Comparison of ENCODE assay signal across 14 mouse cellular contexts in genomic region chr6:6463807-6464470, GRCm38 (mm10).
DNase-seq lines count a peak whose midpoint lies in the region; ATAC-seq lines count a peak whose summit lies in the region.
"Had no signal": no experiment of that assay in that cellular context is flagged by ENCODE, and none has a peak within 500 bp of the region (broad histone marks: within the 10 kb centered on the region; RNA-seq: fewer than 3 reads in every experiment).

No protein-coding gene starts in this region.

- H3K9me3 ChIP-seq in kidney, embryonic 15.5 days (replicated peaks) = no peaks in the 10 kb centered on the region
- no peaks in the 10 kb centered on the region for H3K9me3 ChIP-seq in forebrain, embryonic 15.5 days
- no peaks in the 10 kb centered on the region for H3K9me3 ChIP-seq in limb, embryonic 10.5 days (replicated peaks)
- no peaks in the 10 kb centered on the region for H3K9me3 ChIP-seq in neural tube, embryonic 15.5 days (replicated peaks)
- H3K9me3 ChIP-seq: limb, embryonic 15.5 days had no signal

- peaks cover 19% of the 10 kb centered on the region; the same call in 1 of the 2 replicates for H3K4me1 ChIP-seq in kidney, embryonic 15.5 days
- peaks cover 22% of the 10 kb centered on the region for H3K4me1 ChIP-seq in forebrain, embryonic 15.5 days
- H3K4me1 ChIP-seq in limb, embryonic 10.5 days = peaks cover 56% of the 10 kb centered on the region
- H3K4me1 ChIP-seq in neural tube, embryonic 15.5 days = peaks cover 18% of the 10 kb centered on the region

- no peak overlapping the region for H3K4me2 ChIP-seq in kidney, embryonic 15.5 days
- no peak overlapping the region for H3K4me2 ChIP-seq in forebrain, embryonic 15.5 days (replicated peaks)
- H3K4me2 ChIP-seq in neural tube, embryonic 15.5 days = no peak overlapping the region
- H3K4me2 ChIP-seq: limb, embryonic 15.5 days had no signal

- H3K36me3 ChIP-seq in kidney, embryonic 15.5 days = no peaks in the 10 kb centered on the region
- no peaks in the 10 kb centered on the region for H3K36me3 ChIP-seq in forebrain, embryonic 15.5 days
- no peaks in the 10 kb centered on the region for H3K36me3 ChIP-seq in limb, embryonic 10.5 days
- H3K36me3 ChIP-seq in neural tube, embryonic 15.5 days = no peaks in the 10 kb centered on the region
- H3K36me3 ChIP-seq: limb, embryonic 15.5 days had no signal

- no peak for DNase-seq in kidney, postnatal 14 days
- DNase-seq in limb, embryonic 10.5 days (ENCODE audit: low spot score) = peak; percentile 46
- DNase-seq in cerebellum, adult 9-10 months = no peak
- no peak for DNase-seq in layer of hippocampus, adult 11-12 months (ENCODE audit: low spot score)
- no peak for DNase-seq in right cerebral cortex, postnatal 10 days (ENCODE audit: low spot score in 2 of 2)
- DNase-seq: cerebellum, postnatal 10 days; gastrocnemius, postnatal 14 days; right cerebral cortex, adult 18-20 months; thymus, adult 18-20 months had no signal

- no peaks in the 10 kb centered on the region for H3K27me3 ChIP-seq in kidney, embryonic 15.5 days
- H3K27me3 ChIP-seq in forebrain, embryonic 15.5 days = no peaks in the 10 kb centered on the region
- no peaks in the 10 kb centered on the region for H3K27me3 ChIP-seq in limb, embryonic 10.5 days (ENCODE audit: low read depth, poor library complexity, severe bottlenecking)
- H3K27me3 ChIP-seq in neural tube, embryonic 15.5 days (replicated peaks) = no peaks in the 10 kb centered on the region
- H3K27me3 ChIP-seq: limb, embryonic 15.5 days had no signal

- no peak overlapping the region for H3K4me3 ChIP-seq in kidney, embryonic 15.5 days (replicated peaks)
- no peak overlapping the region for H3K4me3 ChIP-seq in forebrain, embryonic 15.5 days
- H3K4me3 ChIP-seq in limb, embryonic 10.5 days = no peak overlapping the region
- no peak overlapping the region for H3K4me3 ChIP-seq in neural tube, embryonic 15.5 days (replicated peaks)
- H3K4me3 ChIP-seq: limb, embryonic 15.5 days had no signal

- 14% methylated on average over 7 of the region's 7 CpGs for WGBS in kidney, embryonic 15.5 days
- WGBS in forebrain, embryonic 15.5 days = 8% methylated on average over 7 of the region's 7 CpGs
- 13% methylated on average over 7 of the region's 7 CpGs for WGBS in limb, embryonic 10.5 days
- WGBS in neural tube, embryonic 15.5 days = 12% methylated on average over 7 of the region's 7 CpGs

- no peak overlapping the region for H3K9ac ChIP-seq in kidney, embryonic 15.5 days
- H3K9ac ChIP-seq in forebrain, embryonic 15.5 days (replicated peaks) = no peak overlapping the region
- no peak overlapping the region for H3K9ac ChIP-seq in neural tube, embryonic 15.5 days (replicated peaks)
- H3K9ac ChIP-seq: limb, embryonic 15.5 days had no signal

- H3K27ac ChIP-seq in kidney, embryonic 15.5 days = no peak overlapping the region
- no peak overlapping the region; the same call in 1 of the 2 replicates for H3K27ac ChIP-seq in forebrain, embryonic 15.5 days (replicated peaks)
- H3K27ac ChIP-seq in limb, embryonic 10.5 days = peak overlapping the region; percentile 72
- H3K27ac ChIP-seq in neural tube, embryonic 15.5 days (replicated peaks) = no peak overlapping the region
- H3K27ac ChIP-seq: limb, embryonic 15.5 days; macrophage had no signal

- peak; percentile 64 for ATAC-seq in kidney, embryonic 15.5 days (replicated peaks; ENCODE audit: low FRiP score)
- peak; percentile 74 for ATAC-seq in forebrain, embryonic 15.5 days (replicated peaks)
- peak; percentile 73; the same call in 1 of the 2 replicates for ATAC-seq in neural tube, embryonic 15.5 days (ENCODE audit: low FRiP score)
